Mouse (Mus musculus) lung, postnatal 0 days (tissue): ENCODE measurements around the gene Apoc4.

ENCODE experiments used
- CTCF ChIP-seq: IDR thresholded peaks from 2 replicates; pipeline ENCODE4 v1.5.1; 2016; ENCODE audit warnings: antibody characterized with exemption, mild to moderate bottlenecking
- EP300 ChIP-seq: IDR thresholded peaks from 2 replicates; pipeline ENCODE4 v1.6.1; 2016; ENCODE audit warnings: antibody characterized with exemption, mild to moderate bottlenecking, control low read depth

GRCm38 (mm10) chr7:19691873-19692865 is 10.9 kb upstream of the Apoc4 start, which contains the start of gene Apoc1:
- TF ChIP-seq CTCF, result no peak
- no peak for TF ChIP-seq EP300
